Mouse (Mus musculus) cerebellum, adult 11 months (tissue): ENCODE results near the gene Gpr176.
"Not testable (repeated sequence)": the region's sequence is repeated elsewhere in the genome, so short reads cannot be mapped to it uniquely, and the experiment has no call there.

Experiments
- DNase-seq: peaks from one replicate; pipeline ENCODE4 v3.0.0; 2022

Gene Gpr176

DNA sequence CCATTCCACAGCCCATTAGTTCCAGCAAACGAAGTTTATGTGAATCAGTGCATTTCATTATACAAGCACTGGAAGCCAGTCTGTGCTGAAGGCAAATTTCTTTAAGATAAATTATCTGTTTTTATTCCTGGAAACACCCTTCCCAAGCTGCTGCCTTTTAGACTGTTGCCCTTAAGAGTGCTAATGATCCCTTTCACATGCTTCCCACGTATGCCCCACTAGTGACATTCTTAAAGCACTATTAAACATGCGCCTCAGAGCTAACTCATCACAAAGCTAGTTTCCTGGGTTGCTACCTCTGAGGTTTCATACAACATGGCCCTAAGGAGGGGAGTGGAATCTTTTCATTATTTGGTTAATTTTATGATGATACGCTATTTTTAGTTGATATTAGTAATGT is 74.6 kb downstream of the Gpr176 start:
- no peak for DNase-seq

DNA sequence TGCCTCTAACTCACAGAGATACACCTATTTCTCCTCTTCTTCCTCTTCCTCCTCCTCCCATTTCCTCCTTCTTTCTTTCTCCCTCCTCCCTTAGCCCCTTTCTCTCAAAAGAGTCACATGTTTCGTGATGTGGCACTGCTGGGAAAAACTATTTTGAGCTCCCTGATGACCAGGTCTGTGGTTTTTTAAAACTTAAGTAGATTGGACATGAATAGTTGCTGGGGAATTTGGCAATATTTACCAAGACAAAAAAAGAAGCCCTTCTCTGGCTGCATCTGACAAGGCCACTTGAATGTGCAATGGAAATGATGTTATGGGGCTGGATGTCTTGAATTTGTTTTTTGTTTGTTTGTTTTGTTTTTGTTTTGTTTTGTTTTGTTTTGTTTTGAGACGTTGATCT is 75.3 kb downstream of the Gpr176 start:
- DNase-seq: no peak

DNA sequence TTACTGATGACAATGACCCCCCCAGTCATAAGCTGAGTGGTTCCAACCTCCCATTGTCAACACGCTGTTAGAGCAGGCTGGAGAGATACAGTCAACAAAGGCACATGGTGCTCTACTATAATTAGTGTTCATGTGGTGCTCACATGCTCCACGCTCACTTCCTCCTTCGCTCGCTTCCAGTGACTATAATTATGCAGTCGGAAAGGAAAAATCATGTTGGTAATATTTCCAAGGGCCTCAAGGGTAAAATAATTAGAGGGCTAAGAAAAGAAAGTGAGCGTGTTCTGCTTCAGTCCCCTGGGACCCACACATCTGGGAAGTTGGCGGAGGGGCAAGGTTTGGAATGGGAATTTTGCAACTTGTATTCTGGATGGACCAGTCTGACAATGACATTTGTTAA is 77.7 kb downstream of the Gpr176 start:
- no peak for DNase-seq

DNA sequence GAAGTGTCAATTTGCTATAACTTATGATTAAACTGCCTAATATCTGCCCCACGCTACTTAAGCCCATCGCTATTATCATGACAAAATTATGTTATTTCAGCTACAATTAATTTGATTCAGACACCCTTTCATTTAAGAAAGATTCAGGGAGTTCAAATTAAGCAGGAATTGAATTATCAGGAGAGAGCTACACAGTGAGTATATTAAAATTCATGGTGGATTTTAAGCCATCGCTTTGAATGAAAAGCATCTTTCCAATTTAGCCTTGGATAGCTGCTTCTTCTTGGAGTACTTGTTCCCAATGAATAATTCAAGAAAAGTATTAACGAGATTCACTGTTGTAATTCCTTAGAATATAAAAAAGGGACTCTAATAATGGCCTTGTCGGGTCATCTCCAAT is 79.6 kb downstream of the Gpr176 start:
- DNase-seq: no peak

DNA sequence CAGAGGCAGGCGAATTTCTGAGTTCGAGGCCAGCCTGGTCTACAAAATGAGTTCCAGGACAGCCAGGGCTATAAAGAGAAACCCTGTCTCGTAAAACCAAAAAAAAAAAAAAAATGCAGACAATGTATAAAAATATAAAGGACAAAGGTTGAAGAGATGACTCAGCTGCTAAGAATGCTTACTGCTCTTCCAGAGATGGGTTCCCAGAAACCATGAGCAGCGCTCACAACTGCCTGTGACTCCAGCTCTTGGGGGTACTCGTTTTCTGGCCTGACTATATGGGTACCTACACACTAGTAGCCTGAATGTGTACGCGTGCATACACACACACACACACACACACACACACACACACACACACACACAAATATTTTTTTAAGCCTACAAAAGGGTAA is 84.2 kb downstream of the Gpr176 start:
- DNase-seq: not testable (repeated sequence)

DNA sequence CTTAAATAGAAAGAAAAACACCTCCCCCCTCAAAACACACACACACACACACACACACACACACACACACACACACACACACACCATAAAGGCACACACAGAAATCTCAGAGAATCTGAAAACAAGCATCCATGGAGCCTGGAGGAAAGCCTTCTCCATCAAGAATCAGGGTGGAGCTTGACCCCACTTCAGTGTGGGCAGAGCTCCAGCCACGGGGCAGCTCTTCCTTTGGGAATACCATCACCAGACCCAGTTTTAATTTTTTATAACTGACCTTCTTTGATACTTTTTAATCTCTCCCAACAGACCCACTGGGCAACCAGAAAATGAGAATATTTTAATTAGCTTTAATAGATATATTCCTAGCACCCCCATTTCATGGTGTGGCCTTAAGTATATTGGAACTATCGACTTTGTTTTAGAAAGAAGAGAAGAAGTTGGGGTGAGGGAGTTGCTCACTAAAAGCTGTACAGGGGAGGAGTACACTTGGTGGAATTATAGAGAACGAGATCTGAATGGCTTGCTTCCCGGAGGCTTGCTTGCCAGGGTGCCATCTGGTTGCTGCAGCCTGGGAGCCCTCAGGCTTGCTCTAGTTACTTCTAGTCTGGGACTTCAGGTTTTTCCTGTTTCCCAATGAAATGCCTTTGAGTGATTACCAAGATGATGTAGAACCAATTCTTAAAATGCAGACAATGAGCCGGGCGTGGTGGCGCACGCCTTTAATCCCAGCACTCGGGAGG is 84.7 kb downstream of the Gpr176 start:
- DNase-seq: no peak

DNA sequence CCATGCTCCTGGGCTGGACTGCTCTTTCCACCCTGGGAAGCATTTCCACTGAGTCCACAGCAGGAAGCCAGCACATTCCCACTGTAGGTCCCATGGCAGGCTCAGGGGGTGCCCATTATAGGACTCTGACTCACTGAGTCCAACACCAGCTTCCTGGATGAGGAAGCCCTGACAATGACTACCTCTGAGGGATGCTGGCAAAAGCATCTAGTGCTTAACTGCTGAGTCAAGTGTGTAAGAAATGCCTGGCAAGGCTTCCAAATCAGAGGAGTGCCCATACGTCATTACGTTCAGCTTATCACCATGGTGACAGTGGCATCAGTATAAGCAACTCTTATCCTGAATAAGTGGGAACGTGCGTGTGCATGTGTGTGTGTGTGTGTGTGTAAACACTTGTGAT is 85.5 kb downstream of the Gpr176 start:
- DNase-seq: no peak

DNA sequence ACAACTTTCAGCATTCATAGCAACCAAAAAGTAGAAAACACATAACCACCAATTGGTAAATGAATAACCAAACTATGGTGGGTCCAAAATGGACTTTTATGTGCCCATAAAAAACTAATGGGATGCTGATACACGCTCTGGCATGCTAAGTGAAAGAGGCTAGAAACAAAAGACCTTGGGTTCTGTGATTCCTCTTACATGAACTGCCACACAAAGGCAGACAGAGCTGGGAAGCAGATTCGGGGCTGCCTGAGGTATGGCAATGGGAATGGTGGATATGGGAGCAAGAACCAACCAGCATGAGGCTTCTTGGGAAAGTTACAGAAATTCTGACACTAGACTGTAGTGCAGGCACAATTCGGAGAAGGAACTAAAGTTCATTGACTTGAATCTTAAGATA is 90.8 kb downstream of the Gpr176 start:
- DNase-seq: no peak

DNA sequence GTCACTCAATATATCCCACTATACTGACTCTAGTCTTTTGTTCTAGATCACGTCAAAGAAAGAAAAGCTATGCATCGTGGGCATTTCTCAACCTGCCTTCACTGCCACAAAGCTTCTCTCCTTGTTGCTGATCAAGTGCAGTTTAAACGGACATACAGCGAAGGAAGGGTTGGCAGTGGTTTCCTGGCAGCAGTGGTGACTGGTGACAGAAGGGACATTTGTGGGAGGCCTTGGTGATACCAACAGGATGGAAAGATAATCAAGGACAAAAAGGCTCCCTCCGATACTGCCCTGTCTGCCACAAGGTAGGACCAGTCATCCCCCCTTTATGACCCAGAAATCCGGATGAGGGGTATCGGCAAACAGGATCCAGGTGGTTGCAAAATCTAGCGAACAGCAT is 95.0 kb downstream of the Gpr176 start:
- DNase-seq: peak; percentile 29

DNA sequence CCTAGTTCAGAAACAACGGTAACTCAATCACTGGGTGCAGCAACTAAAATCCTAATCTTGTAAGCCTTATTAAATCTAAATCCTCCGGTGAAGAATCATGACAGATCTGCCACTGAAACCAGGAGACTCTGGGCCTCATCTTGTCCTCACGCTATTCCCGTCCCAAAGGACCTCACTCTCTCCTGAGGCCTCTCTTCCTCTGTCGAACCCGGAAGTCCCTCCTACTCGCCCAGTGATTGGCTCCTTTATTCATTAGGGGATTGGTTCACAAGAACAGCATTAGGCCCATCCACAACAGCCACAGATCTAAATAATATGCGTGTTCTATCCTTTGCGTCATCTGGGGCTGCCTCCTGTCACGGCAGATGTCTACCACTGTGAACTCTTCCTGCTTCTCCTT is 101.6 kb downstream of the Gpr176 start:
- no peak for DNase-seq

DNA sequence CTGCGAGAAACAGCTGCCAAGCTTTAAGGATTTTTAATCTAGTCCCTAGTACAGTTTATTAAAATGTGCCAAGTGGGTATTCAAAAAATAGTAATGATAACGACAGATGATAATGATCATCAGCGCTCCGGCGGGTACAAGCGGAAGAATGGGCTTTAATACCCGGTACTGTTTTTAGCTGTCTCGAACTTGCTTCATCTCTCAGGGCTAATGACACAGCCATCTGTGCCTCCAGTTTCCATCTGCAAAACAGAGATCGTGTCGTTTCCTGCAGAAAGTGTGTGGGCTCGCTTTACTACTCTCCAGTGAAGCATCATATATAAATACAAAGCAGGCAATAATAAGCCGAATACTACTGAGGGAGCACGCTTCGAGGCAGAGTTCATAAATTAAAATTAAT is 103.0 kb downstream of the Gpr176 start:
- DNase-seq: no peak

DNA sequence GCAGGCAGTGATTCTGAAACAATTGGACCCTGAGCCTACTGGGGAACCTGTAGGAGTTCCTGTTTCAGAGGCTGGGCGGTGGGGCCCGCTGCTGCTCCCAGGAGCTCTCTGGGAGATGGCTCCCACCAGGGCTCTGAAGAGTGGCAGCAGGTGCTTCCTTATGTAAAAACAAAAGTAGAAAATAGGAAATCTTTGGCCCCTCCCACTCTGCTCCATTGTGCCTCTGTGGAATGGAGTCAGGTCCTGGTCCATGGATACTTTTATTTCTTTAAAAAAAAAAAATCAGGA is 109.4 kb downstream of the Gpr176 start:
- no peak for DNase-seq

DNA sequence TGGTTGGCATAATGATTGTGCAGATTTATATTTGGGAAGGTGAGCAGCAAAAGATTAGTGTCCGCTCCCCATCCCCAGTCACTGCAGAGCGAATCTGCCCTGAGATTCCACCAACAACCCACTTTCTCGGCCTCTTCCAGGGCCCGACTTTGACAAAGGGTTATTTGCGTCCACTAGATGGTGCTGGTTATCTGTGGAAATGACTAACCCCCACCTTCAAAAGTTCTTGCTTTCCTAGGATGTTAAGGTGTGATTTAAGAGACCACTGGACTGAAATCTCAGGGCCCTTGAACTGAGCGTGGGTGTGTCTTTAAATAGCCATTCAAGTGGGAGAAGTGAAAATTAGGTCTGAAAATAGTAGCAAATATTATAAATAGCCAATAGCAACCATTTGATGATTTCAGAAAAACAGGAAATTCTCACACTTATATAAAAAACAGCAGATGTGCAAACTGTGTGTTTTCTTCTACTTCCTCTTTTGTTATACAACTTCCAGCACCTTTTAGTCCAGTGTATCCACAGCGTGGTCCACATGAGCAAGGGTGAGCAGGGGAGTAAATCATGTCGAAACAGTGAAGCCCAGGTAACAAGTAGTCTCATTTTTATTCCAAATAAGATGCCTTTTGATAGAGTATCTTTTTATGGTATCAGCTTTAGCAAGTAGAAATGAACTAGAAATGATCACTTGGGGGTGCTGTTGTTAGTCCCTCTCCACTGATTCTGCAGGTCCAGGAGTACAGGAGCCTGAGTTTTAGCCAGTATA is 109.9 kb downstream of the Gpr176 start:
- DNase-seq: peak; percentile 42

DNA sequence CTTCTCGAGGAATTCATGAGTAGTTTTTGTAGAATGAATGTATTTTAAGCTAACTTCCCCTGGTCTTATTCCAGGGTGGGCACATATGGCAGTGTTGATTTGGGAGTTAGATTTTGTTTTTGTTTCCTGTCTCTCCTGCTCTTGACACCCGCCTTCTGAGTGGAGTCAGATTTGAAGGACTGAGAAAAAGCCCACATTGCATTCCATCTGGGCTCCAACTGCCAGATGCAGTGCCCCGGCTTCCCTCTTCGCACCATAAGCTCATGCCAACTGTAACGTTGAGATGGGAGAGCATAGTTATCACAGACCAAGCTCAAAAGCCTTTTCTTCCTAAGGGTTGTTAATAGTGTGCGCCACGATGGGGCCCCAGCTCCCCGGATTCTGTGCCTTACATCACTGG is 110.5 kb downstream of the Gpr176 start:
- no peak for DNase-seq

DNA sequence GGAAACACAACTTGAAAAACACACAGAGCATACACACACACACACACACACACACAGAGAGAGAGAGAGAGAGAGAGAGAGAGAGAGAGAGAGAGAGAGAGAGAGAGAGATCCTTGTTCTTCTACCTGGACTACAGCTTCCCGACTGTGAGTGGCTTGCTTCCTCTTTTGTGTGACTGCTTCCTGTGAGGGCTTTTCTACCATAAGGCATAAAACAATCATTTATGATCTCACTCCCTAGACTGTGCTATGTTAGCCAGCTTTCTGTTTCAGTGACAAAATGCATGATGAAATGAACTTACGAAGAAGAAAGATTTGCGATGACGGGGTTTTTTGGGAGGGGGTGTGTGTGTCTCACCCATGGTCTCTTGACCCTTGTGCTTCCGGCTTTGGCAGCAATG is 113.5 kb downstream of the Gpr176 start:
- DNase-seq: no peak

DNA sequence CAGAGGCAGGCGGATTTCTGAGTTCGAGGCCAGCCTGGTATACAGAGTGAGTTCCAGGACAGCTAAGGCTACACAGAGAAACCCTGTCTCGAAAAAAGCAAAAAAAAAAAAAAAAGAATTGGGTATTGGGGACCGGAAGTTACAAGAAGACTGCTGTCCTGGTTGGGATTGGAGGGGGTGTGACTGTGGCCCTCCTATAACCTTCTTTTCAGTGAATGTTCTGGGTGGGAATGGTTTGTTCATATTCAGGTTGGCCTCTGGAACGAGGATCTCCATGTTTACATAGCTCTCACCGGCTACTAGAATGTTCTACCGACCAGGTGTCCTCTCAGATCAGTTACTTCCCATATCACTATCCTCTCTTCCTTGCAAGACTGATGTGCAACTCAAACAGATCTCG is 116.1 kb downstream of the Gpr176 start:
- no peak for DNase-seq

DNA sequence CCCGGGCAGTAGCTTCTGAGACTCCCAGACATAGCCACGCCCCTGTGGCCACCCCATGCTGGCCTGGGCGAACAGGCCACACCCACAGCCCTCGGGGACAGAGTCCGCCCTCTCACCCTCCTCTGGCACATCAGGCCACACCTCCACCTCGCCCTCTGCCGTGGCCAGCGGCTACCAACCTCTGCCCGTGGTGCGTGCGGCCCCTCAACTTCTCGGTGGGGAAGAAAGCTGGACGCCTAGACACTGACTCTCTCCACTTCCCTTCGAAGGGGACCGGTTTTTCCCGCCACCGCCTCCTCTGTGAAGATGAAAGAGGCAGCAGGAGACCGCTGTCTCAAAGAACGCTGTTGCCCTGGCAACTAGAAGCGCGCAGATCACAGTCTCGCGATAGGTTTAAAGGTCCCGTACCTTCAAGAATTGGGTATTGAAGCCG is 116.6 kb downstream of the Gpr176 start, which contains the start of gene Fsip1:
Gene Fsip1, minus strand, starts transcription at position 346 of the 433 bp plus-strand sequence.
- DNase-seq: no peak

DNA sequence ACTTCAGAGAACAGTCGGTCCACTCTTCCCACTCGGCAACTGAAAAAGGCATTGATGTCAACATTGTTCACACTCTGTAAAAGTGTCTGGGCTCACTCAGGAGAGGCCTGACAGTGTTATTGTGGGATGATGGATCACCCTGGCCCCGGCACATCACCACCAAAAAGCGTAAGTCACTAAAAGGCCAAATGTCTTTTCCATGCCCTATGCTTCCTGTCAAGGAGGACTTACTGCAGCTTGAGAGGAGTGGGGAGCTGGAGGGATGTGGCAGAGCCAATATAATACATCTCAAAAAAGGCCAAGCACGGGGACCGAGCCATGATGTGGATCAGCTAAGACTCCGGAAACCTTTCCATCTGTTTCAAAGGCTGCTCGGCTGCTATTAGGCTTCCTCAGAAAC is 118.7 kb downstream of the Gpr176 start:
- no peak for DNase-seq

DNA sequence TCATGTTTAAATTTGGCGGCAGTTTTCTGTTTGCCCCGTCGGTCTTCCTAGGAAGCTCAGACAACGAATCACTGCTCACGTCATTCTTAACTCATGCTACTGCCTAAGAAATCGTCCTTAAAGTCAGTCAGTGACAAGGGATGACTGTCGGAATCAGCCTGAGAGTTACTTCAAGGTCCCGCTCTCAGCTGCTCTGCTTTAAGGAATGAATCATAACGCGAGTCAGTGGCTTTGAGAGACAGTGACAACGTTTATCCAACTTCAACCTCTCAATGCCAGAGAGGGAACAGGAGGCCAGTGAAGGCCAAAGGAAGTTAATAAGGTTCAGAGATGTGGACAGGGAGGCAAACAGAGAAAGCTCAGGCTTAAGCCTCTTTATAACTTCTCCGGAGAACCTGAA is 124.3 kb downstream of the Gpr176 start:
- DNase-seq: no peak

DNA sequence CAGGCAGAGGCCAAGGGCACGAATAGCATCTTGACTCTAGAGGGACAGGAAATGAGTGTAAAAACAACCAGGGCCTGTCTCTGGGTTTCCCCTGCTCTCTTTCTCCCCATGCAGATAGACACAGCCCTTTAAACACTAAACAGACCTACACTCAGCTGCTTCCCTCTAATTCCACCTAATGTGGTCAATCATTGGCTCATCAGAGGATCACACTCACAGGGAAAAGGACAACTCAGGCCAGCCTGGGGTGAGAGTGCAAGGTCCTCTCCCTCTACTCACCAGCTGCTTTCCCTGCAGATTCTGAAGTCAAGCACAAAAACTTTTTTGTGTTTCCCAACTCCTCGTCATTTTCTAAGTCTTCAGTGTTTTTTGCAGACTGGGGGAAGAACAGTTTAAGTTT is 125.2 kb downstream of the Gpr176 start:
- no peak for DNase-seq

DNA sequence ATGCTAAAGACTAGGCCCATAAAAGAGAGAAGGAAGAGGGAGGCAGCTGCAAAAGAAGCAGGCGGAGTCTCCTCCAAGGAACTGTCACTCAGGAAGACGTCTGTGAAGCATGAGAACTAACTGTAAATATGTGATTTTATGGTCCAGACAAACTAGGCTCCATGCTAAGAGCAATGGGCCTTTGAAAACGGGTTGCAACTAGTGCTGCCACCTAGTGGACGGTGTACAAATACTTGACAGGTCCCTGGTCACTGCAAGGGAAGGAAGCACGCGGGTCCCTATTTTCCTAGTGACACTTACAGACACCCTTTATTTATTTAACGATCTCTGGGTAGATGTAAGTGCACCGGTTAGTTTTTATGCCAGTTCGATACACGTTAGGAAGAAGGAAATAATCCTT is 127.3 kb downstream of the Gpr176 start:
- DNase-seq: peak; percentile 47

DNA sequence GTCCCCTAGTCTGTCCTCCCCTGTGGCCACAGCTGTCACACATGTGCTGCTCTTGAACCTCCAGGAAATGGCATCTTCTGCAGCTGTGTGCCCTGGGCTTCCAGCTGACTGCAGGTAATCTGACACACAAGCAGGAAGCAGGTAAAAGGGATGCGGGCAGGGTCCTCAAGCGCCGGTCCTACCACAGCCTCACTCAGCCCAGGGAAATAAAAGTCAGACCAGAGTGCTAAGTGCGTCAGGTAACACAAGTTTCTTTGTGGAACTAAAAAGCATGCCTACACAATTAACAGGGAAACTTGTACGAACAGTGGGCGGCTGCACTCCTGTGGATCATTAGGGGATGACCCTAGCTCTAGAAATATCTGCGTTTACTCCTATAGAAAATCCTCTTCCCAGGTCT is 137.0 kb downstream of the Gpr176 start:
- DNase-seq: no peak

DNA sequence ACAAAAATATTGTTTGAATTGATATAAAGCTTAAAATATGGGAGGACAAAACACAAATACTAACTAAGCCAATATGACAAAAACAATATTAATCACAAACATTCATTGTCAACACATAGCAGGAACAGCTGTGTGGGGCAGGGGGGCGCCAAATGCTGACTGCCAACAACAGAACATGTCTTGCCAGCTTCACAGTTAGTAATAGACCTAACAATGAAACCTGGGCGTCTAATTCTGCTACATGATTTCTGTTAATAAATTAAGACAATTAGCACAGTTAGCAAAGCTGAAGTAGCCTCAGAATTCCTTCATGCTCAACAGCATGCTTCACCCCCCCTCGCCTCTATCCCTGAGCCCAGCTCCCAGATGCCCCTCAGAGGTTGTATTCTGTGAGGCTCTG is 137.6 kb downstream of the Gpr176 start:
- no peak for DNase-seq

DNA sequence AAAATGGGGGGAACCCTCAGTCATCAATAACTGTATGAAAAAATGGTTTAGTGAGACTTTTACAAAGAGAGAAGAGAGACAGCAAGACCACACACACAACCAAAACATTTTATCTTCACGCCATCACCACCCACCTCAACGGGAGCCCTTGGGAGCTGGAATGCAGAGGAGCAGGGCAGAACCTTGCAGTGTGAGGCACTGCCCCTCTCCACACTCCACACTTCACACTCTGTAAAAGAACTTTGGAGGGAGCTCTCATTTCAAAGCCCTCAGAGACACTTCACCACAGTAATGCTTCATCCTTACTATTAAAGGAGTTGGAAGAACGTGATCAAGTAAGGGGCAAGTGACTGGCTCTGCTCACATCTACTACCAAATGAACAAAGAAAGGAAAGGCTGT is 142.7 kb downstream of the Gpr176 start:
- no peak for DNase-seq
